Mouse (Mus musculus): ENCODE measurements around the gene Fam53b.
A peak's percentile ranks its signal among the peaks of the same experiment; 100 is the strongest.

Fam53b gene

GRCm38 (mm10) chr7:132767233-132767998 lies 46.3 kb downstream of the Fam53b start:
- DNase-seq (ENCODE audit: low read depth, low spot score) = no peak

GRCm38 (mm10) chr7:132766235-132766871 lies 47.3 kb downstream of the Fam53b start:
- DNase-seq (ENCODE audit: low read depth, low spot score) = no peak

- peak; percentile 13 for DNase-seq (ENCODE audit: low read depth, low spot score)
Observed at GRCm38 (mm10) chr7:132765629-132766186, 48.0 kb downstream of the Fam53b start.

GRCm38 (mm10) chr7:132764896-132765491 lies 48.7 kb downstream of the Fam53b start:
- DNase-seq (ENCODE audit: low read depth, low spot score) = no peak

GRCm38 (mm10) chr7:132764314-132764713 lies 49.4 kb downstream of the Fam53b start:
- no peak for DNase-seq (ENCODE audit: low read depth, low spot score)

GRCm38 (mm10) chr7:132763911-132764310 lies 49.8 kb downstream of the Fam53b start:
- no peak for DNase-seq (ENCODE audit: low read depth, low spot score)

- DNase-seq (ENCODE audit: low read depth, low spot score) = no peak
Observed at GRCm38 (mm10) chr7:132763351-132763750, 50.3 kb downstream of the Fam53b start.

- DNase-seq (ENCODE audit: low read depth, low spot score) = no peak
Observed at GRCm38 (mm10) chr7:132761409-132761808, 52.3 kb downstream of the Fam53b start.

GRCm38 (mm10) chr7:132760589-132761180 lies 53.0 kb downstream of the Fam53b start:
- DNase-seq (ENCODE audit: low read depth, low spot score) = no peak

GRCm38 (mm10) chr7:132759926-132760325 lies 53.8 kb downstream of the Fam53b start:
- DNase-seq (ENCODE audit: low read depth, low spot score) = no peak

GRCm38 (mm10) chr7:132759405-132759891 lies 54.2 kb downstream of the Fam53b start:
- DNase-seq (ENCODE audit: low read depth, low spot score) = no peak

- DNase-seq (ENCODE audit: low read depth, low spot score) = no peak
Observed at GRCm38 (mm10) chr7:132758875-132759274, 54.8 kb downstream of the Fam53b start.

GRCm38 (mm10) chr7:132756325-132756724 lies 57.4 kb downstream of the Fam53b start:
- no peak for DNase-seq (ENCODE audit: low read depth, low spot score)

GRCm38 (mm10) chr7:132754389-132754750 lies 59.3 kb downstream of the Fam53b start:
- peak; percentile 62 for DNase-seq (ENCODE audit: low read depth, low spot score)

- DNase-seq (ENCODE audit: low read depth, low spot score) = peak; percentile 65
Observed at GRCm38 (mm10) chr7:132753518-132754388, 59.9 kb downstream of the Fam53b start.

- peak; percentile 62 for DNase-seq (ENCODE audit: low read depth, low spot score)
Observed at GRCm38 (mm10) chr7:132751716-132752115, 62.0 kb downstream of the Fam53b start.

GRCm38 (mm10) chr7:132749504-132749903 lies 64.2 kb downstream of the Fam53b start:
- DNase-seq (ENCODE audit: low read depth, low spot score) = no peak

GRCm38 (mm10) chr7:132748076-132748769 lies 65.5 kb downstream of the Fam53b start:
- no peak for DNase-seq (ENCODE audit: low read depth, low spot score)

- no peak for DNase-seq (ENCODE audit: low read depth, low spot score)
Observed at GRCm38 (mm10) chr7:132747096-132747495, 66.6 kb downstream of the Fam53b start.

GRCm38 (mm10) chr7:132742912-132743311 lies 70.8 kb downstream of the Fam53b start:
- no peak for DNase-seq (ENCODE audit: low read depth, low spot score)

Data from 3T3-L1 (cell line).